Mouse (Mus musculus) retina, adult 2 months (tissue): Measurements from ENCODE around the gene Rmnd5a.

Source experiments
- DNase-seq: peaks from one replicate; pipeline ENCODE4 v3.0.0-alpha.2; 2012; ENCODE audit warnings: low read depth, low spot score

The Rmnd5a gene

GRCm38 (mm10) chr6:71442130-71442529 is 1.7 kb upstream of the Rmnd5a start:
- DNase-seq, result no peak

- DNase-seq, result no peak
Observed at GRCm38 (mm10) chr6:71441251-71441580, 779 bp upstream of the Rmnd5a start.

GRCm38 (mm10) chr6:71440217-71440491 is 283 bp downstream of the Rmnd5a start:
- DNase-seq, result no peak

- no peak for DNase-seq
Observed at GRCm38 (mm10) chr6:71439506-71440216, 776 bp downstream of the Rmnd5a start.

- DNase-seq, result no peak
Observed at GRCm38 (mm10) chr6:71438070-71438469, 2.4 kb downstream of the Rmnd5a start.

GRCm38 (mm10) chr6:71427996-71428725 is 12.3 kb downstream of the Rmnd5a start:
- DNase-seq, result no peak

GRCm38 (mm10) chr6:71425681-71426080 is 14.8 kb downstream of the Rmnd5a start:
- DNase-seq, result no peak

- no peak for DNase-seq
Observed at GRCm38 (mm10) chr6:71423116-71423515, 17.3 kb downstream of the Rmnd5a start.

- DNase-seq, result no peak
Observed at GRCm38 (mm10) chr6:71422162-71422561, 18.3 kb downstream of the Rmnd5a start.

GRCm38 (mm10) chr6:71420848-71421247 is 19.6 kb downstream of the Rmnd5a start:
- no peak for DNase-seq

GRCm38 (mm10) chr6:71418874-71419273 is 21.6 kb downstream of the Rmnd5a start:
- no peak for DNase-seq

GRCm38 (mm10) chr6:71415446-71415845 is 25.0 kb downstream of the Rmnd5a start:
- DNase-seq, result no peak

- no peak for DNase-seq
Observed at GRCm38 (mm10) chr6:71414624-71415023, 25.8 kb downstream of the Rmnd5a start.

GRCm38 (mm10) chr6:71398829-71399609 is 41.4 kb downstream of the Rmnd5a start:
- DNase-seq, result no peak

- no peak for DNase-seq
Observed at GRCm38 (mm10) chr6:71396761-71397160, 43.7 kb downstream of the Rmnd5a start.

GRCm38 (mm10) chr6:71396016-71396415 is 44.4 kb downstream of the Rmnd5a start:
- no peak for DNase-seq

GRCm38 (mm10) chr6:71390496-71390895 is 49.9 kb downstream of the Rmnd5a start:
- no peak for DNase-seq

GRCm38 (mm10) chr6:71381654-71382053 is 58.8 kb downstream of the Rmnd5a start:
- DNase-seq, result no peak

GRCm38 (mm10) chr6:71376711-71377110 is 63.7 kb downstream of the Rmnd5a start:
- no peak for DNase-seq

GRCm38 (mm10) chr6:71374921-71375320 is 65.5 kb downstream of the Rmnd5a start:
- DNase-seq, result no peak

- DNase-seq, result no peak
Observed at GRCm38 (mm10) chr6:71374311-71374829, 66.1 kb downstream of the Rmnd5a start.

- peak; percentile 2 for DNase-seq
Observed at GRCm38 (mm10) chr6:71373249-71373775, 67.1 kb downstream of the Rmnd5a start, which contains the start of gene Cd8a. Gene Cd8a, plus strand, starts transcription at chr6:71373427.
